Mouse (Mus musculus) erythroblast, adult 5-6 weeks (primary cell): ENCODE data around the gene Fer1l4. TPM values are rescaled to one million over a fixed set of nuclear protein-coding genes. Genes with fewer than 3 reads are reported as not detected.
A peak's percentile ranks its signal among the peaks of the same experiment; 100 is the strongest.

ENCODE experiments used
- ATAC-seq: replicated peaks from 2 replicates; pipeline ENCODE4 v1.8.0; 2016; ENCODE audit warnings: moderate number of reproducible peaks, mild to moderate bottlenecking, moderate TSS enrichment, inconsistent platforms; ENCODE audit not compliant: poor library complexity, low FRiP score, severe bottlenecking
- total RNA-seq, 2 experiments: library from RNA; stranded (forward) in 1 of 2; stranded (reverse) in 1 of 2; fragments of 150-400 nt in 1 of 2; fragments of 200-764, 138-1000 nt in 1 of 2; gene quantifications; 2 replicates each; pipeline versions ENCODE4 v1.2.3 to v1.2.4; 2015 to 2017; ENCODE audit warnings: low replicate concordance in 2 of 2

The Fer1l4 gene
- total RNA-seq, 2 experiments from 2014 or later, result not detected

DNA sequence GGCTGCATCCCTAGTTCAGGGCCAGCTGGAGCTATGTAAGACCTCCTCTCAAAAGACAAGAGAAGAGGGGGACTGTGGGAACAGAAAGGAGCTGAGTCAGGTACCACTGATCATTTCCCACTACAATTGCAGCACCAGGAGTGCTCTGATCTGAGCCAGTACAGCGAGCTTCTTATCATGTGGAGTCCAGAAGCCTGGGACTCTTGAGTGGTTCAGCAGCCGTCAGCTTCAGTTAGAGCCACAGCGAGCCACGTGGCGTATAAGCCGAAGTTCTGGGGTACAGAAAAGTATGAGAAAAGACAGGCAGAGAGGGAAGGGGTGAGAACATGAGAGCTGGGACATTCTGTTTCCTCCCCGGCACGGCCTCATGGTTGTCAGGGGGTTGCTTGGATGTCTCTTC lies 31.5 kb downstream of the Fer1l4 start:
- no peak for ATAC-seq

DNA sequence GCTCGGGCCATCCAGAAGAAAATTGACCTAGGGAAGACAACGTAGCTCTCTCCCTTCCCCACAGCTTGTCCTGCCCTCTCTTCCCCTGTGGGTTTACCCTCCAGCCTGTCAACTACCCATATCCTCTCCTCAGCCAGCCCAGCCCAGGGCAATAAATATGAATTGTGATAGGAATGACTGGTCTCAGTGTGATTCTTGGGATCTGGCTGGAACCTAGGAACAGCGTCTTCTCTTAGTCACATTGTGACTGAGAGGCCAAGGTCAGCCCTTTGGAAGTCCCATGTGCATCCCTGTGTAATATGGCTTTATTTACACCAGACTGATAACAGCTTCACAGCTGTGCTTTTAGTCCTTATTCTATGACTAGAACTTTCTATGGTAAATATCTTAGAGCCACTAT lies 34.6 kb downstream of the Fer1l4 start:
- ATAC-seq, result no peak

DNA sequence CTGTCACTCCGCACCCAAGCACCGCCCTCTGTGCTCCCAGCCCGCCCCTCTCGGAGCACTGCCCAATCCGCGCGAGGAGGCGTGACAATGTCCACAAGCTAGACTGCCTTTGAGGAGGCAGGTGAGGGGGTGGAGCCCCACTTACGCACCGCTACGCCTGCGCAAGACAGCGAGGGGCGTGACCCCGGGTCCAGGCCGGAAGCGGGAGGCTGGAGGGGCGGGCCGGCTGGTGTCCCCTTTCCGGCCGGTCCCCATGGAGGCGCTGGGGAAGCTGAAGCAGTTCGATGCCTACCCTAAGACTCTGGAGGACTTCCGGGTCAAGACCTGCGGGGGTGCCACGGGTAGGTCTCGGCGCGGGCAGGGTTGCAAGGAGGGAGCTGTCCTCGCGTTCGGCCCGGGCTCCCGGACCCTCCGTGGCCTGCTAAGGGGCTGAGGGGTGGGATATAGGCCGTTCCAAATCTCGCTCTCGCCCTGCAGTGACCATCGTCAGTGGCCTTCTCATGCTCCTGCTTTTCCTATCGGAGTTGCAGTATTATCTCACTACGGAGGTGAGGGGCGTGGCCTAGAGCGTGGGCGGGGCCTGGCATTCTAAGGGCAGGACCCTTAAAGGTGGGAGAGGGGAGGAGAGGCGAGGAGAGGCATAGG lies 44.7 kb downstream of the Fer1l4 start, which contains the start of the genes 6430550D23Rik and Ergic3:
Gene 6430550D23Rik (minus strand): TSS at position 90 of the 645 bp plus-strand sequence.
Gene Ergic3 (plus strand): TSS at position 158 of the 645 bp plus-strand sequence.
- peak; percentile 98 for ATAC-seq

DNA sequence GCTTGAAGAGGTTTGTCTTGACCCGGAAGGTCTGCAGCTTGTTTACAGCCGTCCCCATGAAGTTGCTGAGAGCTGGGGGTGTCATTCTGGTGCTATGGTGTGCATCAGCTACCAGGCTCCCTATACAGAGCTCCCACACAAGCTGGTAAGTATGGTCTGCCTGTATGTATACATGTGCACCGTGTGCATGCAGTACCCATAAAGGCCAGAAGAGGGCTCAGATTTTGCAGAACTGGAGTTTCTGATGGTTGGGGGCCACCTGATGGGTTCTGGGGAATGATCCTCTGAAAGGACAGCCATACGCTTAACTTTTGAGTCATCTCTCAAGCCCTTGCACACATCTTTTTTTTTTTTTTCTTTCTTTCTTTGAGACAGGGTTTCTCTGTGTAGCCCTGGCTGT lies 47.4 kb downstream of the Fer1l4 start:
- no peak for ATAC-seq

DNA sequence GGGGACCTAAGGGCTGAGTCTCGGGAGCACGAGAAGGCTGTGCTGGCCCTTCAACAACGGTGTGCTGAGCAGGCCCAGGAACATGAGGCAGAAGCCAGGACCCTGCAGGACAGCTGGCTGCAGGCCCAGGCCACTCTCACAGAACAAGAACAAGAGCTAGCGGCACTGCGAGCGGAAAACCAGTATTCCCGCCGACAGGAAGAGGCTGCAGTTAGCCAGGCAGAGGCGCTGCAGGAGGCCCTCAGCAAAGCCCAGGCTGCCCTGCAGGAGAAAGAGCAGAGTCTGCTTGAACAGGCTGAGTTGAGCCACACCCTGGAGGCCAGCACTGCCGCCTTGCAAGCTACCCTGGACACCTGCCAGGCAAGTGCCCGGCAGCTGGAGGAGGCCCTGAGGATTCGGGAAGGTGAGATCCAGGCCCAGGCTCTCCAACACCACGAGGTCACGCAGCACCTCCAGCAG lies 60.9 kb downstream of the Fer1l4 start:
- peak; percentile 81 for ATAC-seq

DNA sequence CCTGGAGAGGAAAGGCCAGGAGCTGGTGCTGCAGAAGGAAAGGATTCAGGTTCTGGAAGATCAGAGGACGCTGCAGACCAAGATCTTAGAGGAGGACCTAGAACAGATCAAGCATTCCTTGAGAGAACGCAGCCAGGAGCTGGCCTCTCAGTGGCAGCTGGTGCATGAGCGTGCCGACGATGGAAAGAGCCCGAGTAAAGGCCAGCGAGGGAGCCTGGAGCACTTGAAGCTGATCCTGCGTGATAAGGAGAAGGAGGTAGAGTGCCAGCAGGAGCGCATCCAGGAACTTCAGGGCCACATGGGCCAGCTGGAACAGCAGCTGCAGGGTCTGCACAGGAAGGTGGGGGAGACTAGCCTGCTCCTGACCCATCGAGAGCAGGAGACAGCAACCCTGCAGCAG lies 61.6 kb downstream of the Fer1l4 start:
- no peak for ATAC-seq

DNA sequence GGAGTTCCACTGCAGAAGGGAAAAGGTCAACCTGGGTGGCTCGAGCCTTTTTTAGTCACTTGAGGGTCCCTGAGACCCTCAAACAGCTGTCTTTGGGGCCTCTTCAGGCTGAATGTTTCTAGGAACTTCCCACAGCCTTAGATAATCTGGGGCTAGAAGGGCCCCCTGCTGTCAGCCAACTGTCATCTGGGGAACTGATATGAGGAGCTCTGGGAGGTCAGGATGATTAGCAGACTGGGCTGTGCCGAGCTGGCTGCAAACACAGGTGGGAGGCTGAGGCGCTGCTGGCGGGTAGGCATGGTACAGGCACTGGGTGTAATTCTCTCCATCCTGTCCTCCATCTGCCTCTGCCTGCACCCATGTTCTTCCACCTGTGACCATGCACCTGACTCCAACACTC lies 63.7 kb downstream of the Fer1l4 start:
- ATAC-seq, result peak; percentile 74

DNA sequence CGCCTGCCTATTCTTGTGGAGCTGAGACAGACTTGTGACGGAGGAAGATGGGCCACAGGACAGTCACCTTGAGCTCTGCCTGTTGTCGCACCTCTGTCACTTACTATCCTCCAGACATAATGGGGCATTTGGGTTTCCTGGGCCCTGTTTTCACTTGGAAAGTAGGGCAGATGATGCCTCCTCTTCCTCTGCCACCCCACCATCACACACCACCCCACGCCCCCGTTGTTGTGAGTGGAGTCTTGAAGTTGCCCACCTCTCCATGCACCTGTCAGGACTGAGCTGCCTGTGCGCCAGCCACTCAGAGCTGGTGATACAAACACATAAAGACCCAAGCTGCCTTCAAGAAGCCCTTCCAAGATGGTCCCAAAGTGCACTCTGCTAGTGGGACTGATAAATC lies 65.6 kb downstream of the Fer1l4 start:
- no peak for ATAC-seq

DNA sequence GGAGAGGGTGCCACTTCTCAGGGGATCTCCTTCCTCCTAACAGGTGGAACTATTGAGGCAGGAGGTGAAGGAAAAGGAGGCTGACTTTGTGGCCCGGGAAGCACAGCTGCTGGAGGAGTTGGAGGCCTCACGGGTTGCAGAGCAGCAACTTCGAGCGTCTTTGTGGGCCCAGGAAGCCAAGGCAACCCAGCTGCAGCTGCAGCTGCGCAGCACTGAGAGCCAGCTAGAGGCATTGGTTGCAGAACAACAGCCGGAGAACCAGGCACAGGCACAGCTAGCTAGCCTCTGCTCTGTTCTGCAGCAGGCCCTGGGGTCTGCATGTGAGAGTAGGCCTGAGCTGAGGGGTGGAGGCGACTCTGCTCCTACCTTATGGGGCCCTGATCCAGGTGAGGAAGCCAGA lies 67.0 kb downstream of the Fer1l4 start:
- ATAC-seq, result no peak

DNA sequence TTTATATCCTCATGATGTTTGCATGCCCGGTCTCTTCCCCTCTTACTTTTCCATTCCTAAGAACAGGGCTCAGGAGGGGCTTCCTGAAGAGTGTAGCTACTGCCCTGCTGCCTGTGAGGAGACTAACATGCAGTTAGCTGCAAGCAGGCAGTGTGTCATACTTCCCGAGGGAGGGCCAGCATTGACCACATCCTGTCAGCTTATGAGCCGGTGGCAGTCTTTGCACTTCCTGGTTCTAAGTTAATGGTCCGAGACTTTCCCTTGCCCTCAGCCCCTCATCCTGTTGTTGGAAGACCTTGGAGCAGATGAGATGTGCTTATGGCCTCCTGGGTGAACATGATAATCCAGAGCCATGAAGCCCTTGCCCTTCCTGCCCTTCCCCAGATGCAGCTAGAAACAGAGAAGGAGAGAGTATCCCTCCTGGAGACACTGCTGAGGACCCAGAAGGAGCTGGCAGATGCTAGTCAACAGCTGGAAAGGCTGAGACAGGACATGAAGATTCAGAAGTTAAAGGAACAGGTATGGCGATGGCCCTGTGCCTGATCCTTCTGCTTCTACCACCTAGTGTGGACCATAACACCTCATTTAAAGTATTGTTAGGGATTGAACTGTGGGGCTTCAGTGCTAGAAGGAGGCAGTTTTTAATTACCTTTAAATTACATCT lies 73.3 kb downstream of the Fer1l4 start:
- no peak for ATAC-seq

DNA sequence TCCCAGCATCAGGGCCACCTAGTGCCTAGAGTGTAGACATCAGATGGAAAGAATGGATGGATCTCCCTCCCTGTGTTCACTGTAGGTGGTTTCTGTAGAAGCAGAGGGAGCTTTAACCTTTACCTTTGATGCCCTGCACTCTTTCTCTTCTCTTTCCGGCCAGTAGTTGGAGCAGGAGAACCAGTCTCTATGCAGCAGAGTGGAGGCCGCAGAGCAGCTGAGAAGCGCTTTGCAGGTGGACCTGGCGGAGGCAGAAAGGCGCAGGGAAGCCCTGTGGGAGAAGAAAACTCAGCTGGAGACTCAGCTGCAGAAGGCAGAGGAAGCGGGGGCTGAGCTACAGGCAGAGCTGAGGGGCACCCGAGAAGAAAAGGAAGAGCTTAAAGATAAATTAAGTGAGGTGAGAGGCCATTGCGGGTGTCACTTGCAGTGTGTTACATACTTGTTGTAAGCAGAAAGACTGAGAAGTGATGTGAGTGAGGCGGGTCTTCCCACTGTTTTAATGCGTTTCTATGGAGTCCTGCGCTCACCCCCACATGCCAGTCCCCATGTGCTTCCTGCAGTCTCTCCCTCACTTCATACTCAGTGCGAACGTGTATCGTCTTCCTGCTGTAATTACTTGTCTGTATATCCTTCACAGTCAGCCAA lies 78.5 kb downstream of the Fer1l4 start:
- no peak for ATAC-seq

DNA sequence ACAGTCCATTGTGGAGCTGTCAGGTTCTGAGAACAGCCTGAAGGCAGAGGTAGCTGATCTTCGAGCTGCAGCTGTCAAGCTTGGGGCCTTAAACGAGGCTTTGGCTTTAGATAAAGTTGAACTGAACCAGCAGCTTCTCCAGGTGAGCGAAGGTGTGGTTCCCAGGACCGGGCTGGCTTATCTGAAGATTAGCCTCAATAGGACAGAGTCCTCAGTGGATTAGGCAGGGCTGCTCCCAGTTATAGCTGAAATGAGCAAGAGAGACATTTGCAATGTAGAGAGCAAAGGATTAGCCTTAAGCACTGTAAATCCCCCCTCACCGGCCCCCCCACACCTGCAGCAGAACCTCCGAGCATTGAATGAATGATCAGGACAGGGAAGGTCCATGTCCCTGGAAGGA lies 79.4 kb downstream of the Fer1l4 start:
- ATAC-seq, result no peak

Other genes starting within 250 kb of the Fer1l4 start
- 1.3 and 3.8 TPM in 2 replicates for gene BC029722, start 233.5 kb downstream of the Fer1l4 start, total RNA-seq (2015; ENCODE audit: low replicate concordance)
- 2.4 and 3.5 TPM in 2 replicates for gene BC029722, start 233.5 kb downstream of the Fer1l4 start, total RNA-seq (2017; ENCODE audit: low replicate concordance)
- gene Eif6, start 226.0 kb downstream of the Fer1l4 start, total RNA-seq (2015; ENCODE audit: low replicate concordance), result 20.4 and 58.3 TPM in 2 replicates
- 17.0 and 22.2 TPM in 2 replicates for gene Eif6, start 226.0 kb downstream of the Fer1l4 start, total RNA-seq (2017; ENCODE audit: low replicate concordance)
- not detected in 2 replicates for gene Fam83c, start 218.1 kb downstream of the Fer1l4 start, total RNA-seq (2015; ENCODE audit: low replicate concordance)
- gene Fam83c, start 218.1 kb downstream of the Fer1l4 start, total RNA-seq (2017; ENCODE audit: low replicate concordance), result not detected in 2 replicates
- gene Uqcc1, start 122.6 kb downstream of the Fer1l4 start, total RNA-seq (2015; ENCODE audit: low replicate concordance), result 6.7 and 7.9 TPM in 2 replicates
- 4.3 and 8.2 TPM in 2 replicates for gene Uqcc1, start 122.6 kb downstream of the Fer1l4 start, total RNA-seq (2017; ENCODE audit: low replicate concordance)
- gene Gm15557, start 112.2 kb downstream of the Fer1l4 start, total RNA-seq (2015; ENCODE audit: low replicate concordance), result not detected in 2 replicates
- not detected in 2 replicates for gene Gm15557, start 112.2 kb downstream of the Fer1l4 start, total RNA-seq (2017; ENCODE audit: low replicate concordance)
- gene Gdf5, start 107.6 kb downstream of the Fer1l4 start, total RNA-seq (2015; ENCODE audit: low replicate concordance), result not detected in 2 replicates
- gene Gdf5, start 107.6 kb downstream of the Fer1l4 start, total RNA-seq (2017; ENCODE audit: low replicate concordance), result not detected in 2 replicates
- 2.7 and 4.0 TPM in 2 replicates for gene Cep250, start 96.5 kb downstream of the Fer1l4 start, total RNA-seq (2015; ENCODE audit: low replicate concordance)
- gene Cep250, start 96.5 kb downstream of the Fer1l4 start, total RNA-seq (2017; ENCODE audit: low replicate concordance), result 8.5 and 11.7 TPM in 2 replicates
- gene 6430550D23Rik, start 45.0 kb downstream of the Fer1l4 start, total RNA-seq (2015; ENCODE audit: low replicate concordance), result not detected in 2 replicates
- 1.4 TPM in 1 of 2 replicates, not detected in the other for gene 6430550D23Rik, start 45.0 kb downstream of the Fer1l4 start, total RNA-seq (2017; ENCODE audit: low replicate concordance)
- gene Ergic3, start 44.9 kb downstream of the Fer1l4 start, total RNA-seq (2015; ENCODE audit: low replicate concordance), result 52.0 and 98.0 TPM in 2 replicates
- gene Ergic3, start 44.9 kb downstream of the Fer1l4 start, total RNA-seq (2017; ENCODE audit: low replicate concordance), result 11.4 and 17.8 TPM in 2 replicates
- not detected in 2 replicates for gene Spag4, start 12.2 kb upstream of the Fer1l4 start, total RNA-seq (2015; ENCODE audit: low replicate concordance)
- gene Spag4, start 12.2 kb upstream of the Fer1l4 start, total RNA-seq (2017; ENCODE audit: low replicate concordance), result not detected in 2 replicates
- gene Cpne1, start 59.0 kb upstream of the Fer1l4 start, total RNA-seq (2015; ENCODE audit: low replicate concordance), result 13.2 and 13.6 TPM in 2 replicates
- gene Cpne1, start 59.0 kb upstream of the Fer1l4 start, total RNA-seq (2017; ENCODE audit: low replicate concordance), result 6.4 and 16.7 TPM in 2 replicates
- 21.1 and 22.7 TPM in 2 replicates for gene Rbm12, start 59.0 kb upstream of the Fer1l4 start, total RNA-seq (2015; ENCODE audit: low replicate concordance)
- 8.8 and 9.5 TPM in 2 replicates for gene Rbm12, start 59.0 kb upstream of the Fer1l4 start, total RNA-seq (2017; ENCODE audit: low replicate concordance)
- gene Gm28036, start 74.1 kb upstream of the Fer1l4 start, total RNA-seq (2015; ENCODE audit: low replicate concordance), result 0.42 and 15.8 TPM in 2 replicates
- gene Gm28036, start 74.1 kb upstream of the Fer1l4 start, total RNA-seq (2017; ENCODE audit: low replicate concordance), result 5.3 and 14.0 TPM in 2 replicates
- 25.4 and 29.3 TPM in 2 replicates for gene Romo1, start 91.1 kb upstream of the Fer1l4 start, total RNA-seq (2015; ENCODE audit: low replicate concordance)
- gene Romo1, start 91.1 kb upstream of the Fer1l4 start, total RNA-seq (2017; ENCODE audit: low replicate concordance), result 12.7 TPM in 1 of 2 replicates, not detected in the other
- gene Nfs1, start 91.2 kb upstream of the Fer1l4 start, total RNA-seq (2015; ENCODE audit: low replicate concordance), result 6.3 and 17.8 TPM in 2 replicates
- gene Nfs1, start 91.2 kb upstream of the Fer1l4 start, total RNA-seq (2017; ENCODE audit: low replicate concordance), result 12.8 and 13.7 TPM in 2 replicates
- 528 and 548 TPM in 2 replicates for gene Rbm39, start 127.3 kb upstream of the Fer1l4 start, total RNA-seq (2015; ENCODE audit: low replicate concordance)
- 550 and 778 TPM in 2 replicates for gene Rbm39, start 127.3 kb upstream of the Fer1l4 start, total RNA-seq (2017; ENCODE audit: low replicate concordance)
- 12.7 and 13.6 TPM in 2 replicates for gene Phf20, start 143.5 kb upstream of the Fer1l4 start, total RNA-seq (2015; ENCODE audit: low replicate concordance)
- gene Phf20, start 143.5 kb upstream of the Fer1l4 start, total RNA-seq (2017; ENCODE audit: low replicate concordance), result 7.1 and 15.3 TPM in 2 replicates